Mouse (Mus musculus): Measurements from ENCODE around the gene Syngr3. TPM values are rescaled to one million over a fixed set of nuclear protein-coding genes. Genes with fewer than 3 reads are reported as not detected.
A peak's percentile ranks its signal among the peaks of the same experiment; 100 is the strongest.

Gene Syngr3
- polyA plus RNA-seq, 1 experiment from 2014 or later: 319 TPM

DNA sequence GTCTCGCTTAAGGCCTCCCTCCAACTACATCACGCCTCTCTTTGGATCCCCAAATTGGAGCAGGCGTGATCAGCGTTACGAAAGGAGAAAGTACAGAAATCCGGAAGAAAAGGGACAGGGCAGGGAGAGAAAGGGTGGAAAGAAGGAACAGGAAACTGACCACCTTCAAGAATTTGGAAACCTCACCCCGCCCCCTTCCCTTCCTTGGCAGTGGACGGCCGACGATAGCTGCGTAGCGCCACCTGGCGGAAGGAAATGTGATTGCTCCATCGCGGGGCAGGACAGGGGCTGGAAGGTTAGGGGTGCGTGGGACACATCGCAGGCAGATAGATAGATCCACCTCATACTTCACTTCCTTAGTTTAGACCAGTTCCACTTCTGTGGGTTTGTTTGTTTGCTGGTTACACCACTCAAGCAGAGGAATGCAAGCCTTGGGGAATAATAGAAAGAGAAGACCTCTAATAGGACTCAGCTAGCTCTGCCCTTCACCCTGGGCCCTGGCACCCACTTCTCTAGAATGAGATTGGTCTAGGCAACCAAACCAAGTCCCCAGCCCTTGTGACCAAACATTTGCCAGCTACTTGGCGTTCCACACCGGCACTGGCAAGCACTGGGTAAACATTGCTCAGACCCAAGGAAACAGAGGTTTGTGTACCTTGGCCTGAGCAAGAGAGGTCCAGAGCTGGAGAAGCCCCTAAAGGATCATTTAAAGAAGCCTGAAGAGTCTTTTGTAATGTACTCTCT, 35.6 kb downstream of the Syngr3 start:
- Histone ChIP-seq H3K27ac (ENCODE audit: low read depth, low read length) (no peak overlapping the region), H3K9ac (ENCODE audit: low read depth, low read length) (peak overlapping the region; percentile 24; the same call in 1 of the 2 replicates), H3K9me3 (ENCODE audit: control insufficient read depth, low read length) (no peaks in the 10 kb centered on the region), H3K36me3 (ENCODE audit: control insufficient read depth, insufficient read depth, low read length) (no peaks in the 10 kb centered on the region), H3K27me3 (replicated peaks; ENCODE audit: control insufficient read depth, insufficient read depth, low read length) (peaks cover 18% of the 10 kb centered on the region), H3K4me2 (ENCODE audit: low read length) (peak overlapping the region; percentile 53), H3K4me1 (ENCODE audit: control insufficient read depth, insufficient read depth, low read depth, low read length) (peaks cover 20% of the 10 kb centered on the region), H3K4me3 (ENCODE audit: low read length) (peak overlapping the region; percentile 19)
- 4% methylated on average over 19 of the region's 19 CpGs for WGBS
- peak; percentile 54; the same call in 1 of the 2 replicates for ATAC-seq

GRCm38 (mm10) chr17:24651835-24652234, 37.9 kb downstream of the Syngr3 start:
- ATAC-seq: no peak

GRCm38 (mm10) chr17:24650766-24651165, 39.0 kb downstream of the Syngr3 start:
- ATAC-seq: no peak
- peaks cover 15% of the 10 kb centered on the region for H3K4me1 ChIP-seq (ENCODE audit: control insufficient read depth, insufficient read depth, low read depth, low read length)
- H3K27ac ChIP-seq (ENCODE audit: low read depth, low read length): peak overlapping the region; percentile 7; the same call in 1 of the 2 replicates
- peak overlapping the region; percentile 93 for H3K4me2 ChIP-seq (ENCODE audit: low read length)
- 66% methylated on average over 4 of the region's 4 CpGs for WGBS
- peak overlapping the region; percentile 84 for H3K4me3 ChIP-seq (ENCODE audit: low read length)
- no peaks in the 10 kb centered on the region for H3K36me3 ChIP-seq (ENCODE audit: control insufficient read depth, insufficient read depth, low read length)
- H3K9ac ChIP-seq (ENCODE audit: low read depth, low read length): no peak overlapping the region
- H3K9me3 ChIP-seq (ENCODE audit: control insufficient read depth, low read length): no peaks in the 10 kb centered on the region
- no peaks in the 10 kb centered on the region for H3K27me3 ChIP-seq (replicated peaks; ENCODE audit: control insufficient read depth, insufficient read depth, low read length)

More at GRCm38 (mm10) chr17:24651835-24652234, 37.9 kb downstream of the Syngr3 start:
- Histone ChIP-seq H3K9me3 (ENCODE audit: control insufficient read depth, low read length) (no peaks in the 10 kb centered on the region), H3K4me1 (ENCODE audit: control insufficient read depth, insufficient read depth, low read depth, low read length) (peaks cover 15% of the 10 kb centered on the region), H3K27me3 (replicated peaks; ENCODE audit: control insufficient read depth, insufficient read depth, low read length) (no peaks in the 10 kb centered on the region; the same call in 1 of the 2 replicates), H3K4me3 (ENCODE audit: low read length) (no peak overlapping the region), H3K36me3 (ENCODE audit: control insufficient read depth, insufficient read depth, low read length) (no peaks in the 10 kb centered on the region), H3K9ac (ENCODE audit: low read depth, low read length) (no peak overlapping the region), H3K27ac (ENCODE audit: low read depth, low read length) (no peak overlapping the region), H3K4me2 (ENCODE audit: low read length) (no peak overlapping the region)
- WGBS: 59% methylated on average over 3 of the region's 3 CpGs

DNA sequence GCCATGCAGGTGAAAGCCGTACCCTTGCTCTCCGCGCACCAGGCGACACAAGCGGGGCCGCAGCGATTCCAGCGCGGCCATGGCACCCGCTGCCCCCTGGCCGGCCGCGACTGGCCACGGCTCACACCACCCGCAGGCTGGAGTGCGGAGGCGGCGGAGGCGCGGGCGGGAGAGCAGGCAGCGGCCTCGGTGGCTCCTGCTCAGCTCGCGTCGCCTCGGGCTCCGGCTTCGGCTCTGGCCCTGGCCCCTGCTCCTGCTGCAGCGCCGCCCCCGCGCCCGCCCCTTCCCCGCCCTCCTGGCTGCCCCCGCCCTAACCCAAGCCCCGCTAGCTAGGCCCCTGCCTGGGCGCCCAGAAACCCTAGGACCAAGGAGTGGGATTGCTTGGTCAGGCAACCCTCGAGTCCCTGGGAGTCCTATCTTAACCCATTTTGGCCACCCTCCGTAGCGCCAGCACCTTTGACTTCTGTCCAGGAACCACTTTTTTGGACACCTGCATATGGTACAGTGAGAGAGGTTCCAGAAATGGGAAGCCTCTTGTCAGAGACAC, 39.6 kb downstream of the Syngr3 start, which contains the start of gene Slc9a3r2:
Gene Slc9a3r2, minus strand, starts transcription at position 258 of the 547 bp plus-strand sequence.
- no peaks in the 10 kb centered on the region for H3K27me3 ChIP-seq (replicated peaks; ENCODE audit: control insufficient read depth, insufficient read depth, low read length)

GRCm38 (mm10) chr17:24649581-24650069, 40.1 kb downstream of the Syngr3 start:
- Histone ChIP-seq H3K9ac (ENCODE audit: low read depth, low read length) (peak overlapping the region; percentile 94), H3K9me3 (ENCODE audit: control insufficient read depth, low read length) (no peaks in the 10 kb centered on the region), H3K4me1 (ENCODE audit: control insufficient read depth, insufficient read depth, low read depth, low read length) (peaks cover 15% of the 10 kb centered on the region), H3K36me3 (ENCODE audit: control insufficient read depth, insufficient read depth, low read length) (no peaks in the 10 kb centered on the region), H3K4me2 (ENCODE audit: low read length) (peak overlapping the region; percentile 93), H3K27ac (ENCODE audit: low read depth, low read length) (peak overlapping the region; percentile 82), H3K4me3 (ENCODE audit: low read length) (peak overlapping the region; percentile 84), H3K27me3 (replicated peaks; ENCODE audit: control insufficient read depth, insufficient read depth, low read length) (no peaks in the 10 kb centered on the region)
- WGBS: 2% methylated on average over 16 of the region's 35 CpGs
- peak; percentile 71 for ATAC-seq

More for the DNA sequence above, 39.6 kb downstream of the Syngr3 start, which contains the start of gene Slc9a3r2:
- H3K36me3 ChIP-seq (ENCODE audit: control insufficient read depth, insufficient read depth, low read length): no peaks in the 10 kb centered on the region
- peak within 1 kb of the TSS; percentile 84 for H3K4me3 ChIP-seq (ENCODE audit: low read length)
- peak within 1 kb of the TSS; percentile 94 for H3K9ac ChIP-seq (ENCODE audit: low read depth, low read length)
- no peaks in the 10 kb centered on the region for H3K9me3 ChIP-seq (ENCODE audit: control insufficient read depth, low read length)
- 3% methylated on average over 32 of the region's 41 CpGs for WGBS
- H3K27ac ChIP-seq (ENCODE audit: low read depth, low read length): peak within 1 kb of the TSS; percentile 82
- peak; percentile 79 for ATAC-seq
- H3K4me2 ChIP-seq (ENCODE audit: low read length): peak within 1 kb of the TSS; percentile 93
- peaks cover 15% of the 10 kb centered on the region for H3K4me1 ChIP-seq (ENCODE audit: control insufficient read depth, insufficient read depth, low read depth, low read length)

- Histone ChIP-seq H3K4me2 (ENCODE audit: low read length) (peak overlapping the region; percentile 93), H3K9me3 (ENCODE audit: control insufficient read depth, low read length) (no peaks in the 10 kb centered on the region), H3K27ac (ENCODE audit: low read depth, low read length) (no peak overlapping the region), H3K36me3 (ENCODE audit: control insufficient read depth, insufficient read depth, low read length) (no peaks in the 10 kb centered on the region), H3K27me3 (replicated peaks; ENCODE audit: control insufficient read depth, insufficient read depth, low read length) (no peaks in the 10 kb centered on the region), H3K4me3 (ENCODE audit: low read length) (peak overlapping the region; percentile 84), H3K9ac (ENCODE audit: low read depth, low read length) (peak overlapping the region; percentile 94), H3K4me1 (ENCODE audit: control insufficient read depth, insufficient read depth, low read depth, low read length) (peaks cover 14% of the 10 kb centered on the region)
- ATAC-seq: no peak
- WGBS: 70% methylated on average over 10 of the region's 10 CpGs
Observed at GRCm38 (mm10) chr17:24648731-24649377, 40.9 kb downstream of the Syngr3 start.

DNA sequence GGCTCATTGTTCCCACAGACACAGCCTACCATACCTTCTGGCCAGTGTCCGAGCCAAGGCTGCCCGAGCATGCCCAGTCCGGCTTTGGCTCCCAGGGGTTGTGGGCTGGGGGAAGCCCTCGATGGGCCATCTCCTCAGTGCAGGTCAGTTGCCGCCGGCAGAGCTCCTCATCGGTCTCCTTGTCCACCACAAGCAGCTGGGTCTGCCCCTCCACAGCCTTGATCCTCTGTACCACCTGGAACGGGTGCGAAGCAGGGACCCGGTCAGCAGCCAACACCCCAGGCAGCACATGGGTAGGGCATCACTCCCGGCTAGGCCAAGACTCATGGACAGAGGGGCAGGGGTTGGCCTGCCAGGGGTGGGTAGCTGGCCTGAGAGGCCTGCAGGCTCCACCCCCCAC, 42.3 kb downstream of the Syngr3 start:
- Histone ChIP-seq H3K9ac (ENCODE audit: low read depth, low read length) (no peak overlapping the region; the same call in 1 of the 2 replicates), H3K27ac (ENCODE audit: low read depth, low read length) (no peak overlapping the region; the same call in 1 of the 2 replicates), H3K4me2 (ENCODE audit: low read length) (peak overlapping the region; percentile 9), H3K4me1 (ENCODE audit: control insufficient read depth, insufficient read depth, low read depth, low read length) (peaks cover 13% of the 10 kb centered on the region), H3K27me3 (replicated peaks; ENCODE audit: control insufficient read depth, insufficient read depth, low read length) (no peaks in the 10 kb centered on the region), H3K4me3 (ENCODE audit: low read length) (0 out of 2 replicates have a peak overlapping the region, but pooled peaks have one; percentile 11), H3K36me3 (ENCODE audit: control insufficient read depth, insufficient read depth, low read length) (no peaks in the 10 kb centered on the region), H3K9me3 (ENCODE audit: control insufficient read depth, low read length) (no peaks in the 10 kb centered on the region)
- WGBS: 76% methylated on average over 10 of the region's 11 CpGs
- no peak for ATAC-seq

GRCm38 (mm10) chr17:24646381-24646780, 43.4 kb downstream of the Syngr3 start:
- no peak overlapping the region for H3K27ac ChIP-seq (ENCODE audit: low read depth, low read length)
- no peak overlapping the region for H3K9ac ChIP-seq (ENCODE audit: low read depth, low read length)
- no peaks in the 10 kb centered on the region for H3K27me3 ChIP-seq (replicated peaks; ENCODE audit: control insufficient read depth, insufficient read depth, low read length)
- H3K9me3 ChIP-seq (ENCODE audit: control insufficient read depth, low read length): no peaks in the 10 kb centered on the region
- peaks cover 3% of the 10 kb centered on the region; the same call in 1 of the 2 replicates for H3K36me3 ChIP-seq (ENCODE audit: control insufficient read depth, insufficient read depth, low read length)
- H3K4me1 ChIP-seq (ENCODE audit: control insufficient read depth, insufficient read depth, low read depth, low read length): peaks cover 13% of the 10 kb centered on the region
- H3K4me2 ChIP-seq (ENCODE audit: low read length): no peak overlapping the region
- WGBS: 88% methylated on average over 4 of the region's 4 CpGs
- no peak overlapping the region for H3K4me3 ChIP-seq (ENCODE audit: low read length)
- ATAC-seq: no peak
